Mouse (Mus musculus): ENCODE measurements at regions not wholly inside any gene's neighbourhood (a gene's known extent, or its start where the extent isn't known, plus 50 kb on each side); places are given as distances from the start of the nearest gene placed in this dataset.

DNA sequence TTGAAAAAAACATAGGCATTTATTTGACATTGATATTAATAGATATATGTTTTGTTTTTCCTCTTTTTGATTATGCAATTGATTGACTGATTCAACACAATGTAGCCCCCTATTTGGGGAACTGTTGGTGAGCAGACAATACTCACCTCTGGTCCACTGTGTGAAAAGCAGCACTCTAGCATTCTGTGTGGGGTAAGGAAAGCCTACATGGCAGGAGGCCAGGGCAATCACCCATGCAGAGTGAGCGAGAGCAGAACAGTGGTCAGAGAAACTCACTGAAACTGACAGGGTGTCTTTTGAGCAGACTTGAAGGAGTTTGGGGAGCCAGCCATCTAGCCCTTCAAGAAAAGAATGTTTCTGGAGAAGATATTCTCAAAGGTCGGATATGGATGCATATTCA lies 73.2 kb upstream of the Azi2 start:
- intact Hi-C loops (cut with DNase I): no loop called here
- DNase-seq (ENCODE audit: low spot score in 2 of 2): no peak

DNA sequence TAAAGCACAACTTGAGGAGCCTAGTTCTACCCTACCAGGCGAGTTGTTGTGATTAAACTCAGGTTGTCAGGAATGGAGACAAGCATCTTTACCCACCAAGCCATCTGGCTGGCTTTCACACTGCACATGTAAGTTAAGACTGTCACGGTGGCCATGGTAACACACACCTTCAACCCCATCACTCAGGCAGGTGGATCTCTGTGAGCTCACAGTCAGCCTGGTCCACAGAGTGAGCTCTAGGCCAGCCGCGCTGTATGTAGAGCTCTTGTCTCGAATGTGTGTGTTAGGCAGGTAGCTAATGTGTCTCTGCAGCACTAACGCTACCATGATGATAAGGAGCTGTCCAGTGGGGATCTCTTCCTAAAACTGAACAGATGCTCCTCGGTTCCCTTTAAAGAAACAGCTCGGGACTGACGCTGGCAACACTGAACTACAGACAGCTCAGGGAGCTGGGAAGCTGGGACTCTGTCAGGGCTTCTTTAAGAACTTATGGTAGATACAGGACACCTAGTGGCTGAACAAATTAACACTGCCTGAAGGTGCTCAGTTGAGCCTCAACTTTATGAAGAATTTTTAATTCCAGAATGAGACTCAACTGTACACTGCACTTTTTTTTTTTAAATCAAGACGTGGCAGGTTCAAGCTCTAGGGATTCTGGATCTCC lies 73.8 kb upstream of the Azi2 start:
- intact Hi-C loops (cut with DNase I): loop anchor here (1.0 kb wide), 1 partner anchor 63 kb away; no protein-coding TSS in a partner anchor
- peak in 1 of 2 experiments; percentile 9 for DNase-seq (ENCODE audit: low spot score in 2 of 2)

DNA sequence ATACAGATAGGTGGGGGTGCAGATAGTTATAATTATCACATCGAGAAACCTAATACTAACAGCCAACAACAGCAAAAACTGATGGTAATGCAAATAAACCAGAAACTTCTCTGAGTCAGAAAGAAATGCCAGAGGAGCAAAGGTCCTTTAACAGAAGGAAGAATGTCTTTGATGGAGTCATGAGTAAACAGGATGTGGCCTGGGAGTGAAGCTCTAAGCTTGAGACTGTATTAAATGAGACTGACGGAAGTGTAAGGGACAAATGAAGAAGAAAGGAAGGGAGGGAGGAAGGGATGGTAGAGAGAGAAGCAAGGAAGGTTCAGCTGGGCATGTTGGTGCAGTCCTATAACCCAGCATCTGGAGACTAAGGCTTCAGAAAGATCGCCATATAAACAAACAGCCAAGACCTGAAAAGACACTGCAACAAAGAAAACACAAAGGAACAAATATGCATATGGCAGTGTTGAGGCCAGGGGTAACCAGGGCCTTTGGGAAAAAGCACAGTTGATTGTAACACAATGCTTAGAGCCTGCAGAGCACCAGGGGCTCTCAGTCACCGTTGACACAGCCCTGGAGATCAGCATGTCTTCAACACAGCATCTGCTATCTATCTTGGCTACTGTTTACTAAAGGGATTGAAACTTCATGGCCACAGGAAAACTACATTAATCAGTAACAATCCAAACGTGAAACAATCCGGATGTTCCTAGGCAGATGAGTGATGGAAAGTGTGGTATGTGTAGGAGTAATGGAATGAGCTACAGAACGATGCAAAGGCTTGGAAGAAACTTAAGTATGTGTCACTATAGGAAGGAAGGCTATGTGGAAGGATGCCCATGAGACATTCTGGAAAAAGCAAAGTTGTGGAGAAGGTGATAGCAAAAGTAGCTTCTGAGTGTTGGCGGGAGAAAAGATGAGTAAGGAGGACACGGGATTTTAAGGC lies 77.9 kb upstream of the Azi2 start:
- no peak for DNase-seq (ENCODE audit: low spot score in 2 of 2)
- intact Hi-C loops (cut with DNase I): no loop called here

DNA sequence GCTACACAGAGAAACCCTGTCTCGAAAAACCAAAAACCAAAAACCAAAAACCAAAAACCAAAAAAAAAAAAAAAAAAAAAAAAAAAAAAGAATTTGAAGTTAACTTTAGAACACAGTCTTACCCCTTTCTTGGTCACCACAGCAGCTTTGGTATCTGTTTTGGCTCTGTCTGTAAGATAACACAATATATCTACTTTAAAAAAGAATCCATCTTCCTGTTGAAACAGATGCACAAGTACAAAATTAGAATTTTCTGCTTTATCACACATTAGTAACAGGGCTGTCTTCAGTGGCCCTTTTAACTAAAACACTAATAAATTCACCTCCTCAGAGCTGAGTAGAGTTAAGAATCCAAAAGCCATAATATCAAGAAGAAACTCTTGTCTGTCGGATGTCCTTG lies 80.5 kb upstream of the Azi2 start:
- intact Hi-C loops (cut with DNase I): no loop called here
- no peak for DNase-seq (ENCODE audit: low spot score in 2 of 2)

DNA sequence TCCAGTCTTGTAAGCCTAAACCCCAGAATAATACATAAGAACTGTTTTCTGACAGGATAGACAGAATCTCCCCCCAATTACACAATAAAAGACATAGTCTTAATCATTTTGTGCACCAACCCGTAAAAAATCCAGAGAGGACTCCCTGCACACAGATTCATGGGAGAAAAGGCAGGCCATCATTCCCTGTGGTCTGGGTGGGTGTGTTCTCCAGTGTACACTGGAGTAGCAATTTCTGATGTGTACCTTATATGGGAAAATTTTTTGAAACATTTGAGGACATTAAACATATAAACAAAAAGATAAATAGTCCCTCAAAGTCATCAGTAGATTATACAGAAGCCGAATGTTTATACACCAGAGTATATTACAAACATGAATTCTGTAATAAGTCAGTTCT lies 83.1 kb upstream of the Azi2 start:
- intact Hi-C loops (cut with DNase I): no loop called here
- no peak for DNase-seq (ENCODE audit: low spot score in 2 of 2)

DNA sequence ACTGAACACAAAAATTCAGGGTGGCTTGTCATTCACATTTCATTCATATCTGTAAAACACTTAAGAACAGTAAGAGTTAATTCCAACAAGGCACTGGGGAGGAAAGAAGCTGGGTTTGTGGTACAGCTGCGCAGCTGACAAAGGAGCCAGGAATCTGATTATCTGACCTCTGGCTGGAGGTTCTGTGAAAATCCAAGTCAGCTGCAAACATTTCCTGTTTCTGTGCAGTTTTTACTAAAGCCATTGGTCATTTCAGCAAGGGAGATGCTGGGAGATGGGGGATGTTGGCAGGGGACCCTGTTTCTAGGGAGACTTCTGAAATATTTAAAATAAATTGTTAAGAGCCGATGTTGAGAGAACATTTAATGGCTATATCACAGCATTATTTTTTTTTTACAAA lies 83.6 kb upstream of the Azi2 start:
- DNase-seq (ENCODE audit: low spot score in 2 of 2): no peak
- intact Hi-C loops (cut with DNase I): no loop called here

DNA sequence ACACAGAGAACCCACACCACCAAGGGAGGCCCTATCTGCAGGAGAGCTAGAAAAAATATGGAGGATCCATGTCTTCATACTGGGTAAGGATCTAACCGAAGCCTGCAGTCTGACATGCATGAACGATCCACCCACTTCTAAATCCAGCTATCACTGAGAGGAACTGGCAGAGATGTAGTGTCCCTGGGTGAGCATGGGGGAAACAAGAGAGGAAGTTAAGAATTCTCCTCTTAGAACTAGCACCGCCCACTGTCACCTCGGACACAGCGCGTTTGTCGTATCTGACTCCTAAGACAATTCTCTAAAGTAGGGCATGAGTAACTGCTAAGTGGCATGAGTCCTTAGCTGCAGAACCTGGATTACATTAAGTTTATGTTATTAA lies 112.8 kb upstream of the Azi2 start:
- no peak for DNase-seq (ENCODE audit: low spot score in 2 of 2)
- intact Hi-C loops (cut with DNase I): no loop called here

DNA sequence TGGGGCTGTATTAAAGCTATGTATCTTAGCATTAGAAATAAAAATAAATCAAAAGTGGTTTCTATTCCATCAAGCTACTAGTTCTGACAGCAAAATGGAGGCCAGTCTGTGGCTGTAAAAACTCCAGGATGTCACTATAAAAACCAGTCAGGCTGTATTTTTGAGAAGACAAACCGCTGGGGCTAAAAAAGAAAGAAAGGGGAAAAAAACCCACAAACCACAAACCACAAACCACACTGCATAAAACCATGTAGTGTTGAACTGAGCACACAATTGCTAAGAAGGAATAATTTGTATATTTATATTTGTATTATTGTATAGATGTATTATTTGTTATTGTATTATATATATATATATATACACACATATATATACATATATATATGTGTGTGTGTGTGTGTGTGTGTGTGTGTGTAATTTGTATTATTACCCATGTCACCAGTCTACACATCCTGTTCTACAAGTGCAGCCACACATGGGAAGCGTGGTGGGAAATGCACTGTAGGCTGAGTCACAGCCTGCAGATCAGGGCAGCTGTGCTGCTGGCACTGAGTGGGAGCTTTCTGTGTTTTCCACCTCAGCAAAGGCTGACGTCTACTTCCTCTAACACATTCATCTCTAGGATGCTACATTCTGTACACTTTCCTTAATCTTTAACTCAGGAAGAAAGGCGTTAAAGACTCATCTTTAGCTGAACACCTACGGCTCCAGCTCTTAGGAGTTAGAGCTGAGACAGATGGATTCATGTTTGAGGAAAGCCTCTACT lies 113.4 kb upstream of the Azi2 start:
- intact Hi-C loops (cut with DNase I): no loop called here

DNA sequence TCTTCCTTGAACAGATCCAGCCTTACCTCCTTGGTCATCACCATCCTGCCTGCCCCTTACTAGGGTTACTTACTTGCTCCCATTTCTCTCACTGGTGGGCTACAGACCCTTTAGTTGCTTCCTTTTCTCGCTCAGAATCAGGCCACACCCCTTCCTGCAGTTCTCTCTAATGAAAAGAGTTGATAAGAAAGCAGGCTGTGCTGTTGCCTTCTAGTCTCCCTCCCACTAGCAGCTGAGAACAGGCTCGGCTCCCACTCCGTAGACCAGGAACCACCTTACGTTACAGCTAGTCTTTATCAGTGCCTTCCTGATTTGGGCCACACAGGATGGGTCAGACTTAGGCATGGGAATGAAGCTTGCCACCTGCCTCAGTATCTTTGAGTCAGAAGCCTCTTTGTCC lies 117.3 kb upstream of the Azi2 start:
- no peak for DNase-seq (ENCODE audit: low spot score in 2 of 2)
- intact Hi-C loops (cut with DNase I): no loop called here

More for the DNA sequence above, 113.4 kb upstream of the Azi2 start:
- no peak for DNase-seq (ENCODE audit: low spot score in 2 of 2)

DNA sequence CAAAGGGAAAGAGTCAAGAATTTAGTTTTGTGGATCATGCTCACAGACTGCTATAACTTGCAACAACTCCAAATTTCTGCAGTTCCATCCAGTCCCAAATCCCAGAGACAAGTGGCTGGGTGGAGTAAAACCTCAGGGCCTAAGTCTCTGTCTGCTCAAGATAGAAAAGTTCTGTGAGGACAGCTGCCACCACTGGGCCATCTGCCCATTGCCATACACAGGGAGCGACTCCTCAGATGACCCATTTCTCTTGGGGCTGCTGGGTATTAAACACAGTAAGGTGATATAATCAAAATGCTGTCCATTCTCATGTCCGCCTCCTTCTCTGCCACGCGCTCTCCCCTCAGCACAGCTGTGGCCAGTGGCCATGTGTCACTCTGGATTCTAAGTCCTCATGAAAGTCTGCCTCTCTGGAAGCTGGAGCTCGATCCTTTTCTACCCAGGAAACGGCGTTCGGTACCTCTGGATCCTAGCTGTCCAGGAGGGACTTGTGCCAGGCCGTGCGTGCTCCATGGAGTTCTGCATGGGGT lies 132.3 kb upstream of the Azi2 start:
- intact Hi-C loops (cut with DNase I): no loop called here
- no peak for DNase-seq (ENCODE audit: low spot score in 2 of 2)

DNA sequence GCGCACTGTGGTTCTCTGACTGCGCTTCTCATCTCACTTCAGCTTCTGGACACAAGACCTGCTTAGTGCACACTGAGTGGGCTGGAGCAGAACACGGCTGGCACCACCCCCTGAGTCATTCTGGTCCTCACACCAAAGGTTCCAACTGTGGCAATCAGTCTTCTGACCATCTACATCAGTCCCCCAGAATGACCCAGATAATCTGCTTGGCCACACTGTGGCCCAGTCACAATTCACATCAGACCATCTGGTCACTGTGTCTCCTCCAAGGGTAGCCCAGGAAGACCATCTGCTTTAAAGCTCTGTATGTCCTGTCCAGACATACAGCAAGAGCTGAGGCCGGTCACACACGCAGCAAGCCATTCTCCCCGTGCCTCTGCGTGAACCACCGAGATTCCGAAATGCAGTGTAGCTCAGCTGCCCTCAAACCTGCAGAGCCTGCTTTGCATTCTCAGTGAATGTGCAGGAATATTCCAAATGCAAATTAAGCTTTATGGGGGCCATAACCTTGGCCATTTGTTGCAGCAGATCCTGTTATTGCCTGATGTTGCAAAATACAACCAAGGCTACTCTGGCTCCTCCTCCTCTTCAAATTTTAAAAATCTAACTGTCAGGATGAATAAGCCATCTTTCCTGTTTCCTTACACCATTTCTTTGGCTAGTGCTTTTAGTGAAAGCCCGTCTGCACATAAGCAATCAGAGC lies 135.1 kb upstream of the Azi2 start:
- intact Hi-C loops (cut with DNase I): no loop called here

DNA sequence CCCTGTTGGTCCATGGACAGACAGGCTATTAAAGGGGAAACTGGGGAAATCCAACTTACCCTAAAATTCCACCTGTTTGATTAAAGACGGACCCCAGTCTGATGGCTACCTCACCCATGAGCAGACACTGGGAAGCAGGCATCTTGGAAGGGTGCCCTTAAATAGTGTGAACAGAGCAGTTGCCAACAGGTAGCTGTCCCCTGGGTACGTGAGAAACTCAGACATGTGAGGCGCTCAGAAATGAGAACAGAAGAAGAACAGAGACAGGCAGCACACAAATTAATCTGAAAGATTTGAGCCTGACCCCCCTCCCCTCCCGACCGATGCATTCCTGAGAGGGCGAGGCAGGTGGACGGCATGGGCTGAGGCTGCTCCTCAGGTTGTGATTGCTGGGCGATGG lies 135.7 kb upstream of the Azi2 start:
- intact Hi-C loops (cut with DNase I): no loop called here
- no peak for DNase-seq (ENCODE audit: low spot score in 2 of 2)

More for the DNA sequence above, 135.1 kb upstream of the Azi2 start:
- DNase-seq (ENCODE audit: low spot score in 2 of 2): no peak

DNA sequence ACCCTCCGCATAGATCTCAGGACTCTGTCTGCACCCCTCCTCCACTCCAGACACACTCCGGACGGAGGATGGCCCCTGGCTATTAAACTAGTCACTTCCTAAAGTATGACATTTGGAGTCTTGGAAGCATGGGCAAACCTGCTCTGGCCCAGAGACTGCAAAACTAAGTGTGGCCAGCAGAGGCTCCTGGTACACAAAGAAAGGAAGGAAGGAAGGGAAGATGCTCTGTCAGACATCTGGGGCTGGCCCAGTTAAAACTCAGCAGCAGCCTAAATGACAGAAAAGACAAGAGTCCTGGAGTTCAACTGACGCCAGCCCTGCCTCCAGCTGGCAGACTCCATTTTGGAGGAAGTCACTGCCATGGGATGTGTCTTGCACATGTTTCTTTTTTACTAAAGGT lies 137.3 kb upstream of the Azi2 start:
- peak; percentile 22 for DNase-seq (ENCODE audit: low spot score in 2 of 2)
- intact Hi-C loops (cut with DNase I): loop anchor here (1.0 kb wide), 1 partner anchor 63 kb away; no protein-coding TSS in a partner anchor

DNA sequence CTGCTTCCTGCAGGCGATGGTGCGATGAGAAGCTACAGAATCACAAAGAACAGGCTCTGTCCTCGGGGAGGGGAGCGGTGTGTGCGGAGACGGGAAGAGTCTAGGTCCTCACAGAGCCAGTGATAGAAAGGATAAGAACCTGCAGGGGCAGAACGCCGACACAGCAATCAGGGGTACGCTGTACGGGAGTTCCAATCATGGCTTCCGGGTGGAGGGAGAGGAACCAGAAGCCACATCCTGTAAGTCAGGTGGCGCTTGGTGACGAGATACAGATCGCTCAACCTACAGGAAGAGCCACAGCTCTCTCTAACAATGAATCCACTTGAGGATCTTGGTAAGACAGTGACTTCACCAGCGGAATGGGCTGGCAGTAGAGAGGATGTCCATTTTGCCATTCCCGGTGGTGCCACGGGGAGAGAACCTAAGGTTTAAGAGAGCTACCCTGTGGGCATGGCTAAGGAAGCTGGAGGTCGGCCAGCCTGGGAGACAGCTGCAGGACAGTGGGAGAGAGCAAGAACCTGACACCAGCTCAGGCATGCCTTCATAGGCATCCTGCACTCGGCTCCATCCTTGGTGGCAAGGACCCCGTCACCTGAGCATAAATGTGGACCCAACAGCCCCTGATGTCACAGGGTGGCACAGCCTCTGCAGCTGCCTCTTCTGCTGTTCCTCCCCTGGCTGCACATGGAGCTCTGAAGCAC lies 137.9 kb upstream of the Azi2 start:
- intact Hi-C loops (cut with DNase I): no loop called here
- DNase-seq (ENCODE audit: low spot score in 2 of 2): no peak

DNA sequence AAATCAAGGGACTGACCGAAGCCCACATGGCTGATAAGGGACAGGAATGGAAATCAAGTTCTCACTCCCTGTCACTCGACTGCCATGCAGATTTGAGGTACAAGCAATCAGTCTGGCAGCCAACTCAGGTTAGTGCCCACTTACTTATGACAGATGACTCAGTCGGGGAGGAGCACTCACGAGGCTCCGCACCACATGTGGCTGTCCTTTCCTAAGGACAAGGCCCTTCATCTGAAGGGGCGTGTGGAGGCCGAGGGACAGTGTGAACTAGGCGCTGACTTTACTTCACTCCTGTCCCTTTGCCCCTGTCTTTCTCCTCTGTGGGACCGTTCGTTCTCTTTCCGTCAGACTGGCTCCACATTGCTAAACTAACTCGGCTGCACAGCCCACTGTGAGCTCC lies 139.7 kb upstream of the Azi2 start:
- DNase-seq (ENCODE audit: low spot score in 2 of 2): no peak
- intact Hi-C loops (cut with DNase I): no loop called here

DNA sequence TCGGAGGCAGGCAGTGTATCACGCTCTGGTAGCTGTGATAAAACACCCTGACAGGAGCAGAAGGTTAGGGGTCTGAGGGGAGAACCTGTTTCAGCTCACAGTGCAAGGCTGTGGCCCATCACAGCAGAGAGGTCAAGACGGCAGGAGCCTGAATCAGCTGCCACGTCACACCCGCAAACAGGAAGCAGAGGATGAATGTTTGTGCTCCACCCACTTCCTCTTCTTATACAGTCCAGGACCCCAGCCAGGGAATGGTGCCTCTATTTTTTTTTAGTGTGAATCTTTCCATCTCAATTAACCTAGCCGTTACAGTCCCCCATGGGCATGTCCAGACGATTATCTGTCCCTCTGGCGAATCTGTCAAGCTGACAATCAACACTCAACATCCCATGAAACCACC lies 143.8 kb upstream of the Azi2 start:
- no peak for DNase-seq (ENCODE audit: low spot score in 2 of 2)
- intact Hi-C loops (cut with DNase I): no loop called here

DNA sequence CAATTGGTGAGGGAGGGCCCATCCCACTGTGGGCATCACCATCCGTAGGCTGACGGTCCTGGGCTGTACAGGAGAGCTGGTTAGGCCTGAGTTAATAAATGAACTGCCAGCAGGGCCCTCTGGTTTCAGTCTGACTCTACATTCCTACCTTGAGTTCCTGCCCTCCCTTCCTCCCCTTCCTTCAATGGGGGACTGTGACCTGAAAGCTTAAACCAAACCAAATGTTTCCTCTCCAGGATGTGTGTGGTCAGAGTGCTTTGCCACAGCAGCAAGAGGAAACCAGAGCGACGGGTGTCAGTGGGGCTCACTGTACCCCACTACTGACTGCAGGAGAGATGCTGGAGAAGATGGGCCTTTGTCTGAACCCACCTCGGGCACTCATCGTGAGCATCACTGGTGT lies 147.7 kb upstream of the Azi2 start:
- intact Hi-C loops (cut with DNase I): no loop called here
- no peak for DNase-seq (ENCODE audit: low spot score in 2 of 2)

DNA sequence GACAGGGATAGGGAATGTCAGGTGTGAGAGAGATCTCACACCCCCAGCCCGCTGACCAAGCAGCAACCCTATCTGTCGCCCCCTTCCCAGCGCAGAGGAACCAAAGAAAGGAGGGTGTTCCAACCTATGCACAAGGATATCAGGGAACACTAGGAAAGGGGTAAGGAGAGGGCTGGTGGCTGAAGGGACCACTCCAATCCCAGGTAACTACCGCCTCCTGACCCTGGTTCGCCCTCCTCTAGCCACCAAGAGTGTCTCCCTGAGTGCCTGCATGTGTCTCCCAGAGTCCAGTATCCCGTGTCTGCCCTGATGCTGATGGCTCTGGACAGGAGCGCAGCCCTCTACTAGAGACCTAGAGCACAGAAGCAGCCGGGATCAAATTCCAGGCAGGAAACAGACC lies 167.1 kb upstream of the Azi2 start:
- DNase-seq (ENCODE audit: low spot score in 2 of 2): no peak
- intact Hi-C loops (cut with DNase I): no loop called here
